Comparison of ENCODE assay signal across 8 mouse cellular contexts in the genomic region with DNA sequence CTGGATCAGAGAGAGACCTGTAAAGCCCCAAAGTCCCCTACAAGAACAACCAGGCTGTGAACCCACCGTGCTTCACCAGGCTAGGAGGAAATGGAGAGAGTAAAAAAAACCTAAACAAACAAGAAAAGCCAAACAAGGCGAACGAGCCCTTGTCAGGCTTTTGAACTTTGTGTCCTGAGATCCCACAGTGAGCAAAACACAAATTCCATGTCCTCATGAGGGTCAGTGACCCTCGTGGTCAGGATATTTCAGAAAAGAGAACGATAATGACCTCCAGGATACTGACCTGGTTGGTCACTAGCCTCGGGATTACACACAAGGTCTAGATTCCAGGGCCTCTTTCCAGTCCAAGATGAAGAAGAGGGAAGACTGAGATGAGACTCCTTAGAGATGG. TPM values are rescaled to one million over a fixed set of nuclear protein-coding genes. Genes with fewer than 3 reads are reported as not detected.
A peak's percentile ranks its signal among the peaks of the same experiment; 100 is the strongest.
DNase-seq lines count a peak whose midpoint lies in the region; ATAC-seq and TF ChIP-seq lines count a peak whose summit lies in the region.

No protein-coding gene starts in this region.

- H3K4me3 ChIP-seq in layer of hippocampus, adult 2 months: peak overlapping the region; percentile 88
- H3K4me3 ChIP-seq in embryonic facial prominence, embryonic 14.5 days (ENCODE audit: low read depth, low read length): peak overlapping the region; percentile 62
- peak overlapping the region; percentile 68 for H3K4me3 ChIP-seq in intestine, embryonic 15.5 days (replicated peaks)
- peak overlapping the region; percentile 61 for H3K4me3 ChIP-seq in myocyte

- no peaks in the 10 kb centered on the region for H3K79me2 ChIP-seq in myocyte (ENCODE audit: control insufficient read depth, insufficient read depth)

- no peaks in the 10 kb centered on the region for H3K4me1 ChIP-seq in embryonic facial prominence, embryonic 14.5 days (ENCODE audit: control insufficient read depth, insufficient read depth, low read length)
- no peaks in the 10 kb centered on the region for H3K4me1 ChIP-seq in intestine, embryonic 15.5 days (replicated peaks)

- no peak for TF ChIP-seq CTCF in layer of hippocampus, adult 2 months (conservative IDR thresholded peaks at IDR 0.05)

- 0 out of 2 replicates have a peak, but pooled peaks cover 3% of the 10 kb centered on the region for H3K36me3 ChIP-seq in embryonic facial prominence, embryonic 14.5 days (ENCODE audit: control insufficient read depth, insufficient read depth, low read length)
- H3K36me3 ChIP-seq in intestine, embryonic 15.5 days: no peaks in the 10 kb centered on the region
- H3K36me3 ChIP-seq in myocyte (ENCODE audit: control insufficient read depth, insufficient read depth): no peaks in the 10 kb centered on the region

- H3ac ChIP-seq in myocyte (ENCODE audit: control insufficient read depth, insufficient read length): peak overlapping the region; percentile 18

- H3K9me3 ChIP-seq in embryonic facial prominence, embryonic 14.5 days (ENCODE audit: control insufficient read depth, low read length): no peaks in the 10 kb centered on the region
- no peaks in the 10 kb centered on the region for H3K9me3 ChIP-seq in intestine, embryonic 15.5 days

- WGBS in embryonic facial prominence, embryonic 14.5 days: 46% methylated on average over 6 of the region's 6 CpGs
- 38% methylated on average over 6 of the region's 6 CpGs for WGBS in intestine, embryonic 15.5 days

- DNase-seq in layer of hippocampus, adult 2 months (ENCODE audit: low spot score in 2 of 2): no peak
- no peak for DNase-seq in layer of hippocampus, postnatal 10 days (ENCODE audit: low spot score in 2 of 2)
- DNase-seq in embryonic facial prominence, embryonic 14.5 days (ENCODE audit: low spot score): no peak
- no peak for DNase-seq in spleen, adult 18-20 months
- no peak for DNase-seq in right cerebral cortex, postnatal 4 days
- no peak for DNase-seq in MN1 (ENCODE audit: low spot score)

- peak overlapping the region; percentile 68 for H3K4me2 ChIP-seq in embryonic facial prominence, embryonic 14.5 days (ENCODE audit: low read depth, low read length)
- H3K4me2 ChIP-seq in intestine, embryonic 15.5 days (replicated peaks): peak overlapping the region; percentile 80
- H3K4me2 ChIP-seq in myocyte (ENCODE audit: low read depth): peak overlapping the region; percentile 77

- no peaks in the 10 kb centered on the region for H3K27me3 ChIP-seq in embryonic facial prominence, embryonic 14.5 days (replicated peaks; ENCODE audit: control insufficient read depth, insufficient read depth, low read length)
- H3K27me3 ChIP-seq in intestine, embryonic 15.5 days (replicated peaks): no peaks in the 10 kb centered on the region
- no peaks in the 10 kb centered on the region for H3K27me3 ChIP-seq in myocyte (ENCODE audit: control insufficient read depth, insufficient read depth, insufficient read length)

- no peak for TF ChIP-seq POLR2A in myocyte (IDR thresholded peaks at IDR 0.05; ENCODE audit: insufficient read length, low read depth)

- H3K27ac ChIP-seq in layer of hippocampus, adult 2 months: peak overlapping the region; percentile 88; the same call in 1 of the 2 replicates
- H3K27ac ChIP-seq in embryonic facial prominence, embryonic 14.5 days (replicated peaks; ENCODE audit: low read depth, low read length): no peak overlapping the region
- no peak overlapping the region for H3K27ac ChIP-seq in intestine, embryonic 15.5 days

- peak overlapping the region; percentile 70 for H3K9ac ChIP-seq in embryonic facial prominence, embryonic 14.5 days (ENCODE audit: low read depth, low read length)
- no peak overlapping the region for H3K9ac ChIP-seq in intestine, embryonic 15.5 days

- ATAC-seq in embryonic facial prominence, embryonic 14.5 days (ENCODE audit: low read depth): no peak
- ATAC-seq in intestine, embryonic 15.5 days: no peak

TF ChIP-seq in myocyte, 11 proteins besides CTCF, POLR2A, EP300 and RAD21:
- TF ChIP-seq MAX (IDR thresholded peaks at IDR 0.05; ENCODE audit: low read depth) (no peak), SRF (IDR thresholded peaks at IDR 0.05; ENCODE audit: control insufficient read depth, insufficient read length, low read depth) (no peak), TCF3 (IDR thresholded peaks at IDR 0.05; ENCODE audit: insufficient read length, low read depth) (no peak), USF1 (IDR thresholded peaks at IDR 0.05; ENCODE audit: low read depth) (no peak), E2F4 (IDR thresholded peaks at IDR 0.05; ENCODE audit: insufficient read depth) (no peak), CEBPB (IDR thresholded peaks at IDR 0.05; ENCODE audit: insufficient read depth, poor library complexity, severe bottlenecking) (no peak), REST (IDR thresholded peaks at IDR 0.05; ENCODE audit: insufficient read depth, insufficient read length) (no peak), MYOD1 (IDR thresholded peaks at IDR 0.05; ENCODE audit: control insufficient read depth in 1 of 3, insufficient read length in 2 of 3, low read depth in 2 of 3) (no peak), POLR2AphosphoS2 (IDR thresholded peaks at IDR 0.05; ENCODE audit: insufficient read length, low read depth) (no peak), TCF12 (IDR thresholded peaks at IDR 0.05; ENCODE audit: insufficient read depth, poor library complexity, severe bottlenecking) (no peak), MYOG (IDR thresholded peaks at IDR 0.05; ENCODE audit: control insufficient read depth in 1 of 3, insufficient read depth in 1 of 3, insufficient read length in 2 of 3, low read depth in 2 of 3) (no peak)

RNA-seq across cellular contexts. Expression of a gene that starts 0.4 kb away (rescaled TPM):
- 10 to 100 TPM; 26.3 to 31.2 TPM for total RNA-seq in layer of hippocampus, adult 2 months (2021)
- total RNA-seq in layer of hippocampus, postnatal 10 days (2021): 10 to 100 TPM; 35.0 to 36.4 TPM
- 7.2 and 9.3 TPM in 2 replicates for polyA plus RNA-seq in embryonic facial prominence, embryonic 14.5 days (2014; fragmentation: Nextera tagmentation; extraction: Ambion mirVana)
- 4.6 and 5.9 TPM in 2 replicates for polyA plus RNA-seq in intestine, embryonic 15.5 days (2015; fragmentation: Nextera tagmentation; extraction: Ambion mirVana)
- polyA plus RNA-seq in myocyte (2012; fragmentation: generic; extraction: Trizol): 3.3 TPM
